Mouse (Mus musculus): ENCODE results near the gene Anapc7. TPM values are rescaled to one million over a fixed set of nuclear protein-coding genes. Genes with fewer than 3 reads are reported as not detected.

Anapc7 gene
- polyA plus RNA-seq, 1 experiment from 2014 or later, result 27.5 TPM

DNA sequence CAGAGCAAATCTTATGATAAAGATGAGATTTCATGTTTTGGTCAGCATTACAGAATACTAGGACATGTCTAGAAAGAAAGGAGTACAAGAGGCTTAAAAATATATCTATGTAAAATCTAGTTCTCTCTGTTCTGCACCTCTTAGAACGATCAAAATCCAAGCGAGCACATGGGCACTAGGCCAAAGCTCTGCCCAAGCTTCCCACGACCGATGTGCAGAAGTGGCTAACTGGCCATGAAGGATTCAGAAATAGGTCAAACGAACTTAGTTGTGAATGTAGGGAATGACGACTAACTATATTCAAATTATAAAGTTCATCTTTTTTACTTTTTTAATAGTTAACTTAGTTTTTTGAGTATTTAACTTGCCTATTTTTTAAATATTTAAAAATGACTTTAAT lies 66.3 kb downstream of the Anapc7 start:
- no peaks in the 10 kb centered on the region for H3K4me1 ChIP-seq (ENCODE audit: control insufficient read depth, insufficient read depth, low read length)
- no peaks in the 10 kb centered on the region for H3K27me3 ChIP-seq (ENCODE audit: control insufficient read depth, insufficient read depth, low read length)
- H3K9me3 ChIP-seq (ENCODE audit: control insufficient read depth, low read length), result no peaks in the 10 kb centered on the region
- H3K36me3 ChIP-seq (ENCODE audit: control insufficient read depth, insufficient read depth, low read length), result peaks cover 81% of the 10 kb centered on the region
- no peak overlapping the region for H3K27ac ChIP-seq (replicated peaks; ENCODE audit: low read depth, low read length)
- no peak overlapping the region for H3K9ac ChIP-seq (replicated peaks; ENCODE audit: low read length)
- H3K4me3 ChIP-seq (replicated peaks; ENCODE audit: low read depth, low read length), result no peak overlapping the region
- no peak for DNase-seq
- H3K4me2 ChIP-seq (ENCODE audit: low read length), result no peak overlapping the region
- ATAC-seq (ENCODE audit: low FRiP score, low TSS enrichment), result no peak
- WGBS, result 94% methylated on average over 6 of the region's 6 CpGs

DNA sequence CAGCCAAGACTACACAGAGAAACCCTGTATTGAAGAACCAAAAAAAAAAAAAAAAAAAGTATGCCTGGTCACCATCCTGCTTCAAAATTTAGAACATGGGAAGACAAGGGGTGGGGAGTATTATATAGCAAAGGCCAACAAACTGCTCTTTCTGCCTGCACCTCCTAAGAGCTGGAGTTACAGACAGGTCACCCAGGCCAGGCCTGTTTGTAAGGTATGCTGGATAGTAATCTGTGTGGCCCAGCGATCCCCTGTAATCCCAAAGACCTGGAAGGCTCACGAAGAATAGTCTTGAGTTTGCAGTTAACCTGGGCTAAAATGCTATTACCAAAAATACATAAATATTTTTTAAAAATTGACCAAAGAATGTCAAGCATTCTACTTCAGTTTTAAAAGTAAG lies 68.7 kb downstream of the Anapc7 start:
- H3K27me3 ChIP-seq (ENCODE audit: control insufficient read depth, insufficient read depth, low read length), result no peaks in the 10 kb centered on the region
- no peaks in the 10 kb centered on the region for H3K9me3 ChIP-seq (ENCODE audit: control insufficient read depth, low read length)
- ATAC-seq (ENCODE audit: low FRiP score, low TSS enrichment) (no peak), DNase-seq (no peak)
- no peak overlapping the region for H3K4me2 ChIP-seq (ENCODE audit: low read length)
- H3K4me1 ChIP-seq (ENCODE audit: control insufficient read depth, insufficient read depth, low read length), result no peaks in the 10 kb centered on the region
- H3K4me3 ChIP-seq (replicated peaks; ENCODE audit: low read depth, low read length), result no peak overlapping the region
- no peak overlapping the region for H3K9ac ChIP-seq (replicated peaks; ENCODE audit: low read length)
- H3K27ac ChIP-seq (replicated peaks; ENCODE audit: low read depth, low read length), result no peak overlapping the region
- H3K36me3 ChIP-seq (ENCODE audit: control insufficient read depth, insufficient read depth, low read length), result peaks cover 83% of the 10 kb centered on the region
- 98% methylated on average over 2 of the region's 2 CpGs for WGBS

DNA sequence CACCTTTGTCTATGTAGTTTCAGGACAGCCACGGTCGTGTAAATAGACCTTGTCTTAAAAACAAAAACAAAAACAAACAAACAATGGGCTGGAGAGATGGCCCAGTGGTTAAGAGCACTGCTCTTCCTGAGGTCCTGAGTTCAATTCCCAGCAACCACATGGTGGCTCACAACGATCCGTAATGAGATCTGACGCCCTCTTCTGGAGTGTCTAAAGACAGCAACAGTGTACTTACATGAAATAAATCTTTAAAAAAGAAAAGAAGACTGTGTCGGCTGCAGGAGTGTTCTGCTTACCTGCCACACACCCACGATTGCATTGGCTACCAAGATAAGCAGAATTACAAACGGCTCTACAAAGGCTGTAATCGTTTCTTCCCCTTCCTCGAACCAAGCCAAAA lies 69.9 kb downstream of the Anapc7 start:
- no peak overlapping the region for H3K9ac ChIP-seq (replicated peaks; ENCODE audit: low read length)
- H3K27ac ChIP-seq (replicated peaks; ENCODE audit: low read depth, low read length), result no peak overlapping the region
- no peaks in the 10 kb centered on the region for H3K4me1 ChIP-seq (ENCODE audit: control insufficient read depth, insufficient read depth, low read length)
- H3K9me3 ChIP-seq (ENCODE audit: control insufficient read depth, low read length), result no peaks in the 10 kb centered on the region
- peaks cover 78% of the 10 kb centered on the region for H3K36me3 ChIP-seq (ENCODE audit: control insufficient read depth, insufficient read depth, low read length)
- H3K4me2 ChIP-seq (ENCODE audit: low read length), result no peak overlapping the region
- WGBS, result 93% methylated on average over 10 of the region's 10 CpGs
- DNase-seq, result no peak
- H3K27me3 ChIP-seq (ENCODE audit: control insufficient read depth, insufficient read depth, low read length), result no peaks in the 10 kb centered on the region
- H3K4me3 ChIP-seq (replicated peaks; ENCODE audit: low read depth, low read length), result no peak overlapping the region
- no peak for ATAC-seq (ENCODE audit: low FRiP score, low TSS enrichment)

DNA sequence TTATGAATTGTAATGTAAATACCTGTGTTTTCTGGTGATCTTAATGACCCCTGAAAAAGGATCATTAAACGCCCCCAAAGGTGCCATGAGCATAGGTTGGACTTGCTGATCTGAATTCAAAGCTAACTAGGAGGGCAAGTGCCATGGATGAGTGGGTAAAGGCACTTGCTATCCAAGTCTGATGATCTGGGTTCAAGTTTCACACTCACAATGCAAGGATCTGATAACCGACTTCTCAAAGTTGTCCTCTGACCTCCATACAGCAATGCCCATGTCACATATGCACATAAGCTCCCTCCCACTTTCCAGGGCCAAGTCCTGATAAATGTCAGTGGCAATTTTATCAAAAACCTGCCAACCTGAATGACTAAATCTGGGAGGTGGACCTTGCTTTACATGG lies 71.5 kb downstream of the Anapc7 start:
- DNase-seq, result no peak
- Histone ChIP-seq H3K9me3 (ENCODE audit: control insufficient read depth, low read length) (no peaks in the 10 kb centered on the region), H3K4me1 (ENCODE audit: control insufficient read depth, insufficient read depth, low read length) (peaks cover 11% of the 10 kb centered on the region; the same call in 1 of the 2 replicates), H3K27ac (replicated peaks; ENCODE audit: low read depth, low read length) (no peak overlapping the region), H3K36me3 (ENCODE audit: control insufficient read depth, insufficient read depth, low read length) (peaks cover 81% of the 10 kb centered on the region), H3K4me3 (replicated peaks; ENCODE audit: low read depth, low read length) (no peak overlapping the region), H3K9ac (replicated peaks; ENCODE audit: low read length) (no peak overlapping the region), H3K27me3 (ENCODE audit: control insufficient read depth, insufficient read depth, low read length) (no peaks in the 10 kb centered on the region), H3K4me2 (ENCODE audit: low read length) (no peak overlapping the region)
- WGBS, result 97% methylated on average over 2 of the region's 2 CpGs
- ATAC-seq (ENCODE audit: low FRiP score, low TSS enrichment), result no peak

- 90% methylated on average over 1 of the region's 1 CpGs for WGBS
- ATAC-seq (ENCODE audit: low FRiP score, low TSS enrichment), result no peak
- peaks cover 67% of the 10 kb centered on the region for H3K36me3 ChIP-seq (ENCODE audit: control insufficient read depth, insufficient read depth, low read length)
Measured at GRCm38 (mm10) chr5:122494449-122494848, 73.0 kb downstream of the Anapc7 start.

More at GRCm38 (mm10) chr5:122494449-122494848, 73.0 kb downstream of the Anapc7 start:
- no peak overlapping the region for H3K27ac ChIP-seq (replicated peaks; ENCODE audit: low read depth, low read length)
- no peak overlapping the region for H3K9ac ChIP-seq (replicated peaks; ENCODE audit: low read length)
- no peak for DNase-seq
- no peak overlapping the region for H3K4me3 ChIP-seq (replicated peaks; ENCODE audit: low read depth, low read length)
- H3K4me2 ChIP-seq (ENCODE audit: low read length), result no peak overlapping the region
- no peaks in the 10 kb centered on the region for H3K9me3 ChIP-seq (ENCODE audit: control insufficient read depth, low read length)
- no peaks in the 10 kb centered on the region for H3K27me3 ChIP-seq (ENCODE audit: control insufficient read depth, insufficient read depth, low read length)
- peaks cover 22% of the 10 kb centered on the region for H3K4me1 ChIP-seq (ENCODE audit: control insufficient read depth, insufficient read depth, low read length)

Other genes with a start within 250 kb of the Anapc7 start
- 1.8 and 2.5 TPM in 2 replicates for gene Hvcn1, start 214.9 kb upstream of the Anapc7 start, polyA plus RNA-seq (2014; fragmentation: Nextera tagmentation; extraction: Ambion mirVana)
- 6.2 and 6.6 TPM in 2 replicates for gene Tctn1, start 157.2 kb upstream of the Anapc7 start, polyA plus RNA-seq (2014; fragmentation: Nextera tagmentation; extraction: Ambion mirVana)
- gene Pptc7, start 137.3 kb upstream of the Anapc7 start, polyA plus RNA-seq (2014; fragmentation: Nextera tagmentation; extraction: Ambion mirVana), result 8.5 and 9.1 TPM in 2 replicates
- 18.5 and 27.1 TPM in 2 replicates for gene Rad9b, start 67.5 kb upstream of the Anapc7 start, polyA plus RNA-seq (2014; fragmentation: Nextera tagmentation; extraction: Ambion mirVana)
- gene Vps29, start 67.3 kb upstream of the Anapc7 start, polyA plus RNA-seq (2014; fragmentation: Nextera tagmentation; extraction: Ambion mirVana), result 324 and 331 TPM in 2 replicates
- gene Gpn3, start 49.8 kb upstream of the Anapc7 start, polyA plus RNA-seq (2014; fragmentation: Nextera tagmentation; extraction: Ambion mirVana), result 43.1 and 43.9 TPM in 2 replicates
- gene Fam216a, start 49.3 kb upstream of the Anapc7 start, polyA plus RNA-seq (2014; fragmentation: Nextera tagmentation; extraction: Ambion mirVana), result 155 and 164 TPM in 2 replicates
- gene Arpc3, start 29.8 kb upstream of the Anapc7 start, polyA plus RNA-seq (2014; fragmentation: Nextera tagmentation; extraction: Ambion mirVana), result 62.1 and 196 TPM in 2 replicates
- 46.5 and 59.3 TPM in 2 replicates for gene Atp2a2, start 80.5 kb downstream of the Anapc7 start, polyA plus RNA-seq (2014; fragmentation: Nextera tagmentation; extraction: Ambion mirVana)
- 56.2 and 64.4 TPM in 2 replicates for gene Ift81, start 192.8 kb downstream of the Anapc7 start, polyA plus RNA-seq (2014; fragmentation: Nextera tagmentation; extraction: Ambion mirVana)
- gene P2rx7, start 222.2 kb downstream of the Anapc7 start, polyA plus RNA-seq (2014; fragmentation: Nextera tagmentation; extraction: Ambion mirVana), result 3.2 and 3.9 TPM in 2 replicates

Measured in midbrain, embryonic 14.5 days (tissue).